ENCODE assay signal across 21 mouse cellular contexts in the genomic region with DNA sequence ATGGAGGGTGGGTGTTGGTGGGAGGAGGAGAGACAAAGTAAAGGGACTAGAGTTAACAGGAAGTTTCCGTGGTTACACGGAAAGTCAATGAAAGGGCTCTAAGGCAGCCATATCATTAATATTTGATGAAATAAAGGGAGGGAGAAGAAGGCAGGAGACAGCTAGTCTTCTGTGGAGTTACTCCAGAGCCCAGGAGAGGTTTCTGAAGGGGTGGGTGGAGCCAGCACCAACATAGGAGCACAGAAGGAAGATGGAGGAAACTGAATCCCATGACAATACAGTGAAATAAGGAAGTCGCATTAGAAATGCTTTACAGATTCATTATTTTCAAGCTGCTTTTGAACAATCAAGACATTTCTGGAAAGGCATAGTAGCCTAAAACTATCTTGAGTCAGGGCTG.
"Had no signal": no experiment of that assay in that cellular context is flagged by ENCODE, and none has a peak within 500 bp of the region (broad histone marks: within the 10 kb centered on the region; RNA-seq: fewer than 3 reads in every experiment).

No protein-coding gene starts in this region.

- H3K27ac ChIP-seq: lung, embryonic 15.5 days; midbrain, embryonic 10.5 days; midbrain, embryonic 12.5 days; neural tube, embryonic 13.5 days; neural tube, embryonic 15.5 days had no signal

- H3K9me3 ChIP-seq: lung, embryonic 15.5 days; midbrain, embryonic 10.5 days; midbrain, embryonic 12.5 days; neural tube, embryonic 13.5 days; neural tube, embryonic 15.5 days had no signal

- DNase-seq: liver, postnatal 0 days; lung, adult 2 months; lung, postnatal 14 days; lung, postnatal 36 days; midbrain, embryonic 14.5 days; retina, postnatal 1 day; right cerebral cortex, adult 18-20 months; right cerebral cortex, postnatal 25 days; right cerebral cortex, postnatal 4 days; spleen, adult 18-20 months; thymus, adult 18-20 months; thymus, postnatal 14 days; thymus, postnatal 36 days had no signal

- H3K4me2 ChIP-seq: lung, embryonic 15.5 days; midbrain, embryonic 12.5 days; neural tube, embryonic 13.5 days; neural tube, embryonic 15.5 days had no signal

- H3K9ac ChIP-seq: liver, postnatal 0 days; lung, embryonic 15.5 days; midbrain, embryonic 12.5 days; neural tube, embryonic 13.5 days; neural tube, embryonic 15.5 days had no signal

- H3K4me3 ChIP-seq: lung, embryonic 15.5 days; midbrain, embryonic 10.5 days; midbrain, embryonic 12.5 days; myocyte; neural tube, embryonic 13.5 days; neural tube, embryonic 15.5 days had no signal

- H3K4me1 ChIP-seq: lung, embryonic 15.5 days; midbrain, embryonic 10.5 days; midbrain, embryonic 12.5 days; neural tube, embryonic 13.5 days; neural tube, embryonic 15.5 days had no signal

- H3K27me3 ChIP-seq: lung, embryonic 15.5 days; midbrain, embryonic 12.5 days; neural tube, embryonic 13.5 days; neural tube, embryonic 15.5 days had no signal

- ATAC-seq: liver, postnatal 0 days; lung, postnatal 0 days; midbrain, embryonic 16.5 days had no signal
